Mouse (Mus musculus): ENCODE results near the gene Ppard. TPM values are rescaled to one million over a fixed set of nuclear protein-coding genes. Genes with fewer than 3 reads are reported as not detected.
"Not testable (repeated sequence)": the region's sequence is repeated elsewhere in the genome, so short reads cannot be mapped to it uniquely, and the experiment has no call there.

The Ppard gene
- polyA plus RNA-seq, 2 experiments from 2014 or later: 2.6 to 4.6 TPM

DNA sequence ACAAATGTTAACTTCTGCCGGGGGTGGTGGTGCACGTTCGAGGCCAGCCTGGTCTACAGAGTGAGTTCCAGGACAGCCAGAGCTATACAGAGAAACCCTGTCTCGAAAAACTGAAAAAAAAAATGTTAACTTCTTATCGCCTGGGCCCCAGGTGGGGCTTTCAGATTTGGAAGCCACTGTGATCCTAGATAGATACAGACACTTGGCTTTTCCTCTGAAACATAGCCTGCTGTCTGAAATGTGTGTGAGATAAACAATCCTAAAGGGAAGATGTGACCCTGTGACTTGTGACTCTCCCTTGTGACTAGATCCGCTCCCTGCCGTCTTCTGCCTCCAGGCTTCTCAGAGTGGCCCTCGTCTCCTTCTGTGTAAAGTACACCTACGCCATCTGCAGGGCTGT, 85.2 kb downstream of the Ppard start:
- no peak for ATAC-seq

DNA sequence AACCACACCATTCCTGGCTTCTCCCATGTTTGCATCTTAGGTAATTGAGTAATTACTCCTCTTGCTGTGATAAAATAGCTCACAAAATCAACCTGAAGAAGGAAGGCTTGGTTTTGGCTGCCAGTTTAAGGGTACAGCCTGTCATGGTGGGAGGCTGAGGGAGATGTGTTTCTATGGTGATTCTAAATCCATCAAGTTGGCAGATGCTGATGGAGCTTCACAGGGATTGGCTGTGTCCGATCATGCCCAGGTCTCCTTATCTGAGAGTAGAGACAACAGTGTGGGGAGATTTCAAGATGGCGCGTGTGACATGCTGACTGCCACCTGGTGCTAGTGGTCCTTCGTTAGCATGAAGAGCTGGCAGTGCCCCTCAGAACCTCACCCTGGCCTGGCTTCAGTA, 89.2 kb downstream of the Ppard start:
- ATAC-seq: no peak

DNA sequence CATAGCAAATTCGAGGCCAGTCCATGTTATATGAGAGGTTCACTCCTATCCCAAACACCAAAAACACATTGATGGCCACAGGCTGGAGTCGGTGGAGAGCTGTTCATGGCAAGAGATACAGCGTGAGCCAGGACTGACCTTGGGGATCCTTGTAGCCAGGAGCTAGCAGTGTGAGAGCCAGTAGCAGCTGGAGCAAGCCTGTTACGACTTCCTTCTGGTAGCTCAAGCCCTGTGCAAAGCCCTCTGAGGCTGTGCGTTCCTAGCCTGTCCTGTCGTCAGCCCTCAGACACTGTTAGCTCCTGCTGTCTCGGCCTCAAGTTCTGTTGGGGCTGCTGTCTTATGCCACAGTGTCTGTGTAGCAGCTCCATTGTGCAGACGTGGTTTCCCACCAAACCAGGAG, 91.3 kb downstream of the Ppard start:
- no peak for ATAC-seq

DNA sequence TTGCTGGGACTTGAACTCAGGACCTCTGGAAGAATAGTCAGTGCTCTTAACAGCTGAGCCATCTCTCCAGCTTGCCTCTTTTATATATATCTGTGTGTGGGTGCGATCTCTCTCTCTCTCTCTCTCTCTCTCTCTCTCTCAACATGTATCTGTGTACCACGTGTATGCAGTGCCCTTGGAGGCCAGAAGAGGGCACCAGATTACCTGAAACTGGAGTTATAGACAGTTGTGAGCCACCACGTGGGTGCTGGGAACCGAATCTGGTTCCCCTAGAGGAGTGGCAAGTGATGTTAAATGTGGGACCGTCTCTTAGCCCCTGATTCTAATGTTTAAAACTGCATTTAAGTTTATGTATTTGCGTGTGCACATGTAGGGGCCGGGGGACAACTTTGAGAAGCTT, 91.9 kb downstream of the Ppard start:
- ATAC-seq: not testable (repeated sequence)

DNA sequence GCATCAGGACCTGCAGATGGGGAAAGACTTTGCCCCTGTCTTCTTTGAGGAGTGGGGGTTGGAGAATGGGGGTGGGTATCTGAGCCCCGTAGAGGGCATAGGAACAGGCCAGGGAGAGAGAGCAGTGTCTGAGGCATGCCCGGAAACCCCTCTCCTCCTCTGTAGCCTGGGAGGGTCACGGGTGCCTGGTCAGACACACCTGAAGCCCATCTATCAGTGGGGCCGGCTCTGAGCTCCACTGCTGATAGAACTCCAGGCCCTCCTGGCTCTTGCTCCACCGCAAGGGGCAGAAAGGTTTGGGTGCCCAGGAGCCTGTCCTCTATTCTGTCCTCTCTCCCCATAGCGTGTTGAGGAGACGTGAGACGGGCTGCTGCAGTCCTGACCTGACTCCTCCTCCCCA, 93.3 kb downstream of the Ppard start:
- no peak for ATAC-seq

DNA sequence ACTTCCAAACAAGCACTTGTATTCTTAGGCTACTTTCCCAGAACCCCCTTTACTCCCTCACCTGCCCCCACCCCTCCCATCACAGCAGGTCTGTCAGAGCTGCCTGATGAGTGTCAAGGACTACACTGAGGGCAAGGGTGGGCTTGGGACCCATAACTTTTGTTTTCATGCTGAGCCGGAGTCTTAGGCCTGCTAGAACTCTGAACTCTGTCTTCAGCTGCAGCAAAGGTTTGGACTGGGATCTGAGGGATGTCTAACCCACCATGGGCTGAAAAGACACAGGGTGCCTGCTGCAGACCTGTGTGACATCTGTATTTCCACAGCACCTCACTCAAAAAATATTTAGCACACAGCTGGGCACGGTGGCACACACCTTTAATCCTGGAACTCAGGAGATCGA, 94.5 kb downstream of the Ppard start:
- no peak for ATAC-seq

DNA sequence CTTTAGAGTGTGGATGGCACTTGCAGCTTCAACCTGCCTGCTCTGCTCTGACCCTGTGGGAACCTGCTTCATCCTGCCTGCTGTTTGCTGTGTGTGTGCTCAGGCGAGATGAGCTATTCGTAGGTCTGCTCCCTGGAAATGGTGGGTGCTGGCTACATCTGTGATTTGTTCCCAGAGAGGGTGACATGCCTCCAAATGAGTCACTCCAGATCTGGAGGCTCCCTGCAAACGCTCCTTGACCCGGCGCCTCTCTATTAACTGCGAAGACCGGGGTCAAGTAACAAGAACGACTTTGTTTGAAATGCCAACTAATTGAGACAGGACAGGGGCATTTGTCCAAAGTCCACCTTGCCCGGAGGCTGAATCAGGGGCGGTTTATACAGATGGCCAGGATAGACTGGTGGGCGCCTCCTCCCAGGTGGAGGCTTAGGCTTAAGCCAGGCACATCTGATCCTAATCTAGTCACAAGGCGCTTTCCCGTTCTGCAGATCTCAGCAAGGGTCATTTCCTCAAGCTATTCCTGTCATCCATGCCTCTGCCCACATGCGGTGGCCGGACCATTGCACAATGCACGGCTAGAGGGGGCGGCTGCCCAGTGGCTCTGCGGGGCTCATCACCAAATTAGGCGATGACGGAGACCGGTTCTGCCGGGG, 95.3 kb downstream of the Ppard start:
- ATAC-seq: peak; percentile 7

DNA sequence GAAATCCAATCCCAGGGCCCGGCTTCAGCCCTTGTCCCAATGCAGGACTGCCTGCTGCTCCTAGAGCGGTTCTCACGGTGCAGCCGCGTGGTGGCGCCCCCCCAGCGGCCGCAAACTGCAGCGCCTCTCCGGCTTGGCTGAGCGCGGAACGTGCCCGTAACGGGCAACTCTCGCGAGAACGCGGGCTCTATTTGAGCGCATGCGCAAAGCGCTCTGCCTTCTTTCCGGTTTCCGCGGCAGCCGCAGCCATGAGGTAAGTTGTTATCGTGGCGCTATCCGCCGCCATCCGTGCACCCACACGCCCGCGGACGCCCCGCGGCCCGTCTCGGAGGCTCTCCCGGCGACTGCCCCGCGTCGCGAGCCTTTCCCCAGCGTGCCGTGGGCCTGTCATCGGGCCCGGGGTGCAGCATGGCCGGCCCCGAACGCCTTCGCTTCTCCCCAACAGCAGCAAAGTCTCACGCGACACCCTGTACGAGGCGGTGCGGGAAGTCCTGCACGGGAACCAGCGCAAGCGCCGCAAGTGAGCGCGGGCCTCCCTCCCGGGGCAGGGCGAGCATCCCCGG, 95.9 kb downstream of the Ppard start, which contains the start of gene Rpl10a:
Rpl10a (plus strand) TSS at position 106 of the 563 bp plus-strand sequence.
- ATAC-seq: peak; percentile 89

DNA sequence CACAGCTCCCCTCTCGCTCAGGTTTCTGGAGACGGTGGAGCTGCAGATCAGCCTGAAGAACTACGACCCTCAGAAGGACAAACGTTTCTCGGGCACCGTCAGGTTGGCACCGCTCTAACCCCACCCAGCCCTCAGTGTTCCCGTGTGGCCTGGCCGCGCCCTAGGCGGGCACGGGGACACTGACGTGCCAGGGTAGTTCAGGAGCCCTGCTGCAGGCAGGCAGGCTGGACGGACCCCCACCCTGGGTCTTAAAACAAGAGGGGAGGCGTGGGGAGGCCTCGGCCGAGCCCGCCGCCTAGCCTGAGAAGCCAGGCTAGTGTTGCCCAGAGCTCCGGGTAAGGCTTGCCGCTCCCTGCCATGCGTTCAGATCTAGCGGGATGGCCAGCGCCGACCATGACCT, 96.4 kb downstream of the Ppard start:
- peak; percentile 8 for ATAC-seq

DNA sequence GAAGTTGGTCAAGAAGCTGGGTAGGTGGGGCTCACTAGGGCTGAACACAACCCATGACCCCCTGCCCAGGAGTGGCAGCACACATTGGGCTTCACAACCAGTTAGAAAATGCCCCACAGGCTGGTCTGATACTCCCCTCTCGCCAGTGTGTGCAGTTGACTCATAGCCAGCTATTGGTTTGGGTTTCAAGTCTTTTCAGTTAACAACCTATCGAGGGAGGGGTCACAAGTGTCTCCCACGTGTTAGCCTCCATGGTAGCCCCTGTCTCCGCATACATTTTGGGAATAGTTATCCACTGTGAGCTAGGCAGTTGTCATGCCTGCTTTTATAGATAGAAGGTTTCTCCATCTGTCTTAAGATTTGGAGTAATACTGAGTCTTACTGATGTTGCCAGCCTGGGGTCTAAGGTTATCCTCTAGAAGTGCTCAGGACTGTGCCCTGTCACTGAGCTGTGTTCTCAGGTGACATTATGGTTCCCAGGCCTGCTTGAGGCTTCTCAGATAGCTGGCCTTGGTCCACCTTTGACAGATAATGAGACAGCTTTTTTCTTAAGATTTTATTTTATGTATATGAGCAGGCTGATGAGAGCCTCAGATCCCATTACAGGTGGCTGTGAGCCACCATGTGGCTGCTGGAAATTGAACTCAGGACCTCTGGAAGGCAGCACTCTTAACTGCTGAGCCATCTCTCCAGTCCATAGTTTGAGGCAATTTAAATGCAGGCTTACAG, 97.2 kb downstream of the Ppard start:
- ATAC-seq: no peak

DNA sequence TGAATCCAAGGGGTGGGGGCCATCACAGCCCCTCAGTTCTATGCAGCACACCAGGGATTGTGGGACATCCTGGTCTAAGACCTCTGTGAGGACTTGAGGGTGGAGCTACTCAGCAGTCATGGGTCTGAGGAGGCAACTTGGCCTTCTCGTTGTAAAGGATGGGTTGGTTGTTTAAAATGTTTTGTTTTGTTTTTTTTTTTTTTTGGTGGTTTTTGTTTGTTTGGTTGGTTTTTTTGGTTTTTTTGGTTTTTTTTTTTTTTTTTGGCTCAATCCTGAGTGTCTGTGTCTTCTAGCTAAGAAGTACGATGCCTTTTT, 97.7 kb downstream of the Ppard start:
- no peak for ATAC-seq

DNA sequence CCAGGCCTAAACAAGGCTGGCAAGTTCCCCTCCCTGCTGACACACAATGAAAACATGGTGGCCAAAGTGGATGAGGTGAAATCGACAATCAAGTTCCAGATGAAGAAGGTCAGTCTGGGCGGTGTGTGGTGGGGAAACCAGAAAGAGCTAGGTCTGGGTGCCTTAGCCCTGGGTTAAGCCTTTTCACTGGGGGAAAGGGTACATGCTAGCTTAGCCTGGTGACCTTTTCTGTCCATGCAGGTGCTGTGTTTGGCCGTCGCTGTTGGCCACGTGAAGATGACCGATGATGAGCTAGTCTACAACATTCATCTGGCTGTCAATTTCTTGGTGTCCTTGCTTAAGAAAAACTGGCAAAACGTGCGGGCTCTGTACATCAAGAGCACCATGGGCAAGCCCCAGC, 98.1 kb downstream of the Ppard start:
- not testable (repeated sequence) for ATAC-seq

DNA sequence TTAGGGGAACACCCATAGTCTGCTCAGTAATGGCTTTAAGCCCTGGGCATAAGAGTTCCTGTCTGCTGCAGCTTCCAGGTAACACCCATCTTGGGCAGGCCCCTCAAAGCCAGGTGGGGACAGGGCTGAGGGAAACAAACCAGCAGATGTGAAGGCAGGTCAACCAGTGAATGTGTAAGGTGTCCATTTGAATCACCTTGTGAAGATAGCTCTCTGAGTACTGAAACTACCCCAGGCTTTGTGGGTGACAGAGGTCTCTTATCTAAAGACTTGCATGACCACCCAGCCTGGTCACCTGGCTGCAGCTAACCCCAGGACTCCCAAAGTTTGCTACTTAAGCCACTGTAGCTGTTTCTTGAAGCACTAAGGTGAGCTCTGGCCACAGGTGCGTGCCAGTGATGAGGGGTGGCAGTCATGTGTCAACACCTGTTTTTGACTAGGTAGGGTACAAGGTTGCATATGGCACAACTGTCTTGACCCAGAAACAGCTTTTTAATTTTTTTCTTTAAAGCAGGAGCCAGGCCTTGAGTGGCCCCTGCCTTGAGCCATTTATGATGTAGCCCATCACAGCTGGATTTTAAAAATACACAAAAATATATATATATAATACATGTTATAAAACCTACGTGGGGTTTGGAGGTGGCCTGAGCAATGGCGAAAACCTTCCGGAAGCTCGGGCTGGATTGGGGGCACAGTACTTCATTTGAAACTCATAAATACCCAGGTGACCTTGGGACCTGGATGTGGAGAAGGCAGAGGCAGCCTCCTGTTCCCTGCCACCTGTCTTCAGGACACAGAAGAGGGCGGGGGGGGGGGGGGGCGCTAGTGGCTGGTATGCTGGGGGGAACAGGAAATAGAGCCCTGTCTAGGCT, 99.0 kb downstream of the Ppard start:
- no peak for ATAC-seq

DNA sequence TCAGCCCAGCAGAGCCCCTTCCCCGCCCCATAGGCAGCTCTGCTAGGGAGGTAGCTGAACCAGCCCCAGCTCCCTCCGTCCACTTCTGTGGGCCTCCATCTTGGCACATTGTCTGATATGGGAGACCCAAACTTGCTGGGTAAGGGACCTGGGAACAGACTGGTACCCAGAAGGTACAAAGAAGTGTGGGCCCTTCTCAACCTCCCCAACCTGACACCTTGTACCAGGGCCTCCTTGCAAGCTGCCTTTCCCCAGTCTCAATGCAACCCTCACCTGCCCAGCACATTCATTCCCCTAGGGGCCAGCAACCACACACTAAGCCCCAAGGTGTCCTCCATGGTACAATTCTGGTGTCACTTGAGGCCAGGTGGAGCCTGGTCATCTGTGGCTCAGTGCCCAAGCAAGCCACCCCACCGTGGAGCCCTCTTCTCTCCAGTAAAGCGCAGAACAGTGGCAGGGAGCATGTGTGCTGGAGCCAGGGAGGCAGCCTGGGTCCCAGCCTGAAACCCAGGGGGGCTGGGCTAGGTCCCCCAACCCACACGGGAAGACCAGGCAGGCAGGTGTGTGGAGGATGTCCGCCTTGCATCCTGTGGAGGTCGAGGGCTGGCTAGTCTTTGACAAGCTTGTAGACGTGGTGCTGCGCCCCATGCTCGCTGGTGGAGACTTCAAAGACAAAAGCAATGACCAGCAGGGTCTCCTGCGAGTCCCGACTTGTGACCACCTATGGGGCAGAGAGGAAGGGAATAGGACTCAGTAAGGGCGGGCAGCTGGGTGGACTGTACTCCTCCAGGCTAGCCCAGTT, 99.8 kb downstream of the Ppard start:
- no peak for ATAC-seq

DNA sequence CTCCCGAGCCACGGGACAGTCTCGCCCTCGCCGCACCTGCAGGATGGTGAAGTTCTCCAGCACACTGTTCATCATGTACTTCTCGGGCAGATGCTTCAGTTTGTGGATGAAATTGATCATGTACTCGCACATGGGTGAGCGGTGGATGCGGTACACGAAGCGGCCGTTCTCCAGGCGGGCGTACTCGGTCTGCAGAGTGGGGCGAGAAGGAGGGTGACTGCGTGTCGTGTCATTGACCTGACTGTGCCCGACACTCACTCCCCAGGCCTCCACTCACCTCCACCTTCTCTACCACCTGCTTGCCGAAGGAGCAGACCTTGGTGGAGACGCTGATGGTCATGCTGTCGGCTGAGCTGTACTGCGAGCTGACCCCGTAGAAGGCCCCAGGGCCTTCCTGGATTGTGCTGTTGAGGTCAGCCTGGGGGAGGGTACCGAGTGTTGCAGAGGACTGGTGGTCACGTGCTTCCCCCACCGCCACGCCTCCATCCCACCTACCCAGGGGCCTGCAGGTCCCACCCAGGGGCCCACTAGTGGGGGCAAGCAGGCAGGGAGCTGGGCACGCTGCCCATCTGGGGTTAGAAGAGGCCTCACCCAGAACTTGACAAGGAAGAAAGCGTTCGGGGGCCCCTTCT, 100.5 kb downstream of the Ppard start:
- ATAC-seq: no peak

DNA sequence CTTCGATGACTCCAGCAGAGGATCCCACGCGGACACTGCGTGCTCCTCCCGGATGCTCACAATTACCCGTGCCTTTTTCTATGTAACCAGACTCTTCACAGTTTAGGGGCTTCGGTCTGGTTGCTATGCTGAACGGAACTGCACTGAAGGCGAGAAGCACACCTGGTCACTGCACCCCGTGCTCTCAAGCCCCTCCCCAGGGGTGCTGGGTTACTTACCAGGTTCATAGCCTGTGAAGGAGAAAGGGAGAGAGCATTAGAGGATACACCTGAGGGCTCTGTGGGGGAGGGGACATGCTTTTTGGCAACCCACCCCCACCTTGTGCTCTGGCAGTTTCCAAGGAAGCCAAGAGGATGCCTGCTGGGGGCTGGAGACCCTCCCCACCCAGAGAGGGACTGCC, 102.8 kb downstream of the Ppard start:
- no peak for ATAC-seq

DNA sequence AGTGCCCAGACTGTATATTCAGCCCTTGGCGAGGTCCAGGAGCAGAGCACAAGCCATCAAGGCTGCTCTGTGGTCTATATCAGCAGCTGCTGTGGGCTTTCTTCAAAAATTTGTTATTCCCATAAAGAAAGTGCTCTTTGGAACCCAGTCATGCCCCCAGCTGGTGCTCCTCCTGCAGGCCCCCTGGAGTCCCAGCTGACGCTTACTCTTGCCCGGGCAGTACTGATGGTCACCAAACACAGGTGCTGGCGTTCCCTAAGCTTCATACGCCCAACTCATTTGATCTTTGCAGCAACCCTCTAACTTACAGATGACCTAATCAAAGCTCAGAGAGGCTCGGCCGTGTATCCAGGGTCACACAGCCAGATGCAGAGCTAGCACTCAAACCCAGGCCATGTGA, 105.0 kb downstream of the Ppard start:
- ATAC-seq: no peak

DNA sequence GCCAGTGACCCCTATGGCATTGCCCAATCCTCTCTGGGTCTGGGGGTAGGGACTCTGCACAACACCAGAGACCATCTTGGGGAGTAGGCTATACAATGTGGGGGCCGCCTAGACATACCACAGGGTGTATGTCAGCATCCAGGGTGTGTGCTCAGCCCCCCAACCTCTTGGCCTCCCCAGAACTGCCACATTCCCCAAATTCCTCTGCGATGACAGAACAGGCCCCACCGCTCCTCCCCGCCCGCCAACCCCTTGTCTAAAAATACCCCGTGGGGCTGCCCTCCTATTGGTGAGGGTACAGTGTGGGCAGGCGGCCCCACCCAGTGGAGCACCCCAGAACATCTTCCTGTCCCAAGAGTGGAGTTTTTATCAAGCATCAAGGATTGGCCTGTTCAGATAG, 108.1 kb downstream of the Ppard start:
- no peak for ATAC-seq

DNA sequence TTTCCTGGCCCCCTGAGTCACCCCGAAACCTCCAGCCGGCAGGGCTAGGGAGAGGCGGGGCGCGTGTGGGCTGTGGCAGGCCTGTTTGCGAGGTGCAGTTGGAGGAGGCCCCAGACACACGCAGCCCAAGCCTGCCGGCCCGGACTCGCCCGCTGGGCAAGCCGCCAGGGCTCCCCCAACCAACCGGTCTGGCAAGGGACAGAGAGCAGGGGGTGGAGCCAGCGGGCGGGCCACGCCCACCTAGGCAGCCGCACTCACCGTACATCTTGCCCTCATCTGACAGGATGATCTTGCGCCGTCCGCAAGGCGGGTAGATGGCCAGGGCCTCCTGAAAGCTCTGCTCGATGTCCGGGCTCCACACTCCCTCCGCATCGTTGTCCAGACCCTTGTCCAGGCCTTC, 108.6 kb downstream of the Ppard start:
- no peak for ATAC-seq

DNA sequence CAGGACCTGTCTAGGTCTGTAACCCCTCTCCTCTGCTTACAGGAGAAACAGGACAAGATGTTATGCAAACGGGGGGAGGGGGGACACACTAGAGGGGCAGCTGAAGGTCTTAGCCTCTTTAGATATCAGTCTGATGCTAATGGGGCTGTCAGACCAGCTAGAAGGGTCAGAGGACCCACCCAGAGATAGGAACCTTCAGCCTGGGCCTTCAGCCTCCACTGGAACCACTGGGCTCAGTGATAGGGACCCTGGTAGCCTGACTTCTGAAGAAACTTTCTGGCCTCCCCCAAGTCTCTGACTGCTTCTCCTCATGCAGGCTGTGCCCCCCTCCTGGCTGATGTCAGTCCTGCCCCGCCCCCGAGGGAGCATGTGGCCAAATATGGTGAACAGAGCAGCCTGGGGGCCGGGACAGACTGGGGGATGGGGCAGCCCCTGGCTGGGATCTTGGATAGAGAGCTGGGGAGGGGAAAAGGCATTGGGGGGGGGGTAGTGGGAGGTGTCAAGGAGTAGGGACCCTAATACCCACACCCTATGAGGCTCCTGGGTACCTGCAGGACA, 111.6 kb downstream of the Ppard start:
- no peak for ATAC-seq

DNA sequence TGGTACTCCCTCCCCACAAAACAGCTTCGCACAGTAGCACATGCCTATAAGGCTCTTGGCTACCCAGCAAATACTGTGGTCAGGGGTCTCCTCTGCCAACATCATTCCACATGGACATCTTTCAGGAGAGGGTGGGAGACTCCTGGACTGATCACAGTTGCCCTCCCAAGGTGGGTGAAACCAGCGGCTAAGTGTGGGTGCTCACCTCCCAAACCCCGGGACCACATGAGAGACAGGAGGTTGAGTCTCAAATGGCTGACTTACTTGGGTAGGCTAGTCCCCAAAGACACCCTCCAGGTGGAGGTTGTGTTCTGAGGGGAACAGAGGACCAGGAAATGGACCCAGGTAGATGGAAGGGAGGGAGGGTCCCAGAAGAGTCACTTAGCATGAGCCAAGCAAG, 112.2 kb downstream of the Ppard start:
- ATAC-seq: no peak

DNA sequence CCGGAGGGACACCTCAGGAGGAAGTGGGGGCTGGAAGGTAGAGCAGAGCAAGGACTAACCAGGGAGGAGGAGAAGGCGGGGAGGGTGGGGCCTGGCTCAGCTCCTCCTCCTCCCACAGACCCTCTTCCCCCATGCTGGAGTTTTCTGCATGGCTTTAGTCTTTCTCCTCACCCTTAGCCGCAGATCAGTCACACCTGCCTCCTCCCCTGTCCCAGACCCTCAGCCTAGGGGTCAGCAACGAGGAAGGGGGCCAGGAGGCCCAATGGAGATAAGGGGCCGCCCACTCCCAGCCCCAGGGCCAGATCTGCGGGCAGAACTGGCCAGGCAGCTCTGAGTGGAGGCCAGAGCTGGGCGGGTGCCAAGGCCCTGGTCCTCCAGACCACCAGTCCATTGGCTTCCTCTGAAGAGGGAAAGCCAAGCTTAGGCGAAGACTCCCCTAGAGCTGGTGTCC, 112.8 kb downstream of the Ppard start:
- ATAC-seq: no peak

All from CD4-positive, CD25-positive, alpha-beta regulatory T cell, adult 4 months (primary cell).